Mouse (Mus musculus) left cerebral cortex, postnatal 10 days (tissue): ENCODE results near the gene Col5a1. TPM values are rescaled to one million over a fixed set of nuclear protein-coding genes. Genes with fewer than 3 reads are reported as not detected.

Experiments used
- DNase-seq, 2 experiments: peaks; one replicate each; pipeline ENCODE4 v3.0.0; 2021 to 2022; ENCODE audit warnings: low spot score in 2 of 2, mixed read lengths in 1 of 2; ENCODE audit errors: extremely low spot score in 1 of 2
- intact Hi-C: fragments of 180-260 bp; cut with DNase I; formaldehyde crosslinking; loops from one replicate; pipeline ENCODE4 v1.15.1; 2025
- total RNA-seq, 2 experiments: library from RNA; stranded (reverse); gene quantifications; 2 replicates each; pipeline ENCODE4 v1.2.3; 2021

The Col5a1 gene
- total RNA-seq, 2 experiments from 2014 or later = 10.4 to 13.1 TPM

DNA sequence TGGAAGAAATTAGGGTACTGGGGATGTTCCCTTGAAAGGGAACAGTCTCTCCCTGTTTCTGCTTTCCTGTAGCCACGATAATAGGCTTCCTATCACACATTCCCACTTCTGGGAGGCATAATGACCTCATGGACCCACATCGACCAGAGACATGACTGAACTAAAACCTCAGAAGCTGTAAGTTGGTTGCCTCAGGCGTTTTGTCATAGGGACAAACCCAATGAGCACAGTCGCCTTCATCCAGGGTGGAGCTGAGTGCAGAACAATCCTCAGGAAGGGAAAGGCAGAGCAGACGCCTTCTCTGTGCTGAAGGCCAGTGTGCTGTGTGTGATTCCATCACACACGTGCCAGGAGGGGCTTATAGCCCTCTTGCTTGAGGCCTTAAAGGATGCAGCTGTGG lies 160.1 kb downstream of the Col5a1 start:
- no peak for DNase-seq

GRCm38 (mm10) chr2:28047092-28047491 lies 160.9 kb downstream of the Col5a1 start:
- intact Hi-C loops = no loop called here
- DNase-seq = no peak

More for the DNA sequence above, 160.1 kb downstream of the Col5a1 start:
- intact Hi-C loops = no loop called here

GRCm38 (mm10) chr2:28059922-28060321 lies 173.7 kb downstream of the Col5a1 start:
- intact Hi-C loops = no loop called here
- DNase-seq = no peak

GRCm38 (mm10) chr2:28063711-28064338 lies 177.6 kb downstream of the Col5a1 start:
- intact Hi-C loops = no loop called here
- DNase-seq = no peak

DNA sequence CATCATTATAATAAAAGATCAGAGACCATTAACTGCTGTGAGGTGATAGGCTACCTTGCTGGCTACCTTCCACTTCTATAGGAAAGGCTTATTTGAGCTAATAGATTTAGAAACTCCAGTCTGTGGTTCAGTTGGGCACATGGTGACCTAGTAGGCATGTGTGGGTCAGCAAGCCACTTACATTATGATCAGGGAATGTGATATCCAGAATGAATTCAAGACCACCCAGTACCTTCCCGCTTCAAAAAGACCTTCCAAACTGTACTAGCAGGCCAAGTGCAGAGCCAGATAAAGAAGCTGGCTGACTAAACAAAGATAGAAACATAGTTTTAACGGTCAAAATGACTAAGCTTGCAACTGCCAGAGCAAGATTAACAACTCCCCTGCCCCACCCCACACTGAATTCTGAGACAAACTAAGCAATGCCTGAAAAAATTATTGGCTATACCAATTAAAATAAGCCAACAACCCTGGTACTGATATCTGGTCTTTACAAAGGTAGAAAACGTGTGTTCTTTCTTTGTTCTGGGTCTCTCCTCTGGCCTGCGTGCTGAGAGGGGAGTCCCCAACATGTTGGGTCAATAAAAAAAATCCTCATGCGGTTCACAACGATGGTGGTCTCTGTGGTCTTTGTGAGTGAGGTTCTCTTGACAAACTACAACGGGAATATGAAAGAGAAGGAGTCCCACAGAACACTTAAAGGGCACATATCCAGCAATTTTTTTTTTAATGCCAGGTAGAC lies 178.3 kb downstream of the Col5a1 start:
- intact Hi-C loops = no loop called here
- no peak for DNase-seq

GRCm38 (mm10) chr2:28065081-28065651 lies 178.9 kb downstream of the Col5a1 start:
- intact Hi-C loops = no loop called here
- DNase-seq = no peak

DNA sequence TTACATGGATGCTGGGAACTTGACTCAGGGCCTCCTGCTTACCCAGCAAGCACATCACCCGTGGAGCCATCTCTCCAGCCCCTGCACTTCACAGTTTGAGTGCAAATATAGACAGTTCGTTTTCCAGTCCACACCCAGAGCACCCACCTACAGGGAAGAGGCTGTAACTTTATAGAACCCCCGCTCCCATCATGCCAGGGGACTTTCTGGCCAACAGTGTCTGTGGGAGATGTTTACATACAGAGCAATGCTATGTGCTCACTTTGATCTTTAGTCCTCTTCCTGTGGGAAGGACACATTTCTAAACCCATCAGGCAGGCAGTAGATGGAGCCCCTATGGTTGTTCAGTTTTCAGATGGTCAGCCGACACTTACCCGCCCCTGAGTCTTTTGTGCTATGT lies 180.5 kb downstream of the Col5a1 start:
- intact Hi-C loops = no loop called here

DNA sequence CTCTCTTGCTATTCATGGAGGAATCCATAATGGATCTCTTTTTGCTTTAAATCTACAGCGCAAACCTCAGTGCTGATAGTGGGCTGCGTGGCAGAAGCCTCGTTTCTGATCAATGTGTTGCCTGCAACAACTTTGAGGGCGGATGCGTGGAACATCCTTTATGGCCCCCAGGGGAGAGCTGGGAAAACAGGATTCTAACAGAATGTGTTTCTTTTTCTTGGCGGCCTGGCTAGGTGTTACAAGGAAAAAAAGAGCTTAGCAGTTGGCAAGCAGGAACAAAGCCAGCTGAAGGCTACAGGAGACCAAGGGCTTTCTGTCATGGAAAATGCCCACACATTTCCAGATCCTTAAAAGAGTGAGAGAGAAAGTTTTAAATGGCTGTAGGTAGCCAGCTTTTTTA lies 180.9 kb downstream of the Col5a1 start:
- DNase-seq = peak; percentile 51 to 62
- intact Hi-C loops = no loop called here

More for the DNA sequence above, 180.5 kb downstream of the Col5a1 start:
- no peak for DNase-seq

DNA sequence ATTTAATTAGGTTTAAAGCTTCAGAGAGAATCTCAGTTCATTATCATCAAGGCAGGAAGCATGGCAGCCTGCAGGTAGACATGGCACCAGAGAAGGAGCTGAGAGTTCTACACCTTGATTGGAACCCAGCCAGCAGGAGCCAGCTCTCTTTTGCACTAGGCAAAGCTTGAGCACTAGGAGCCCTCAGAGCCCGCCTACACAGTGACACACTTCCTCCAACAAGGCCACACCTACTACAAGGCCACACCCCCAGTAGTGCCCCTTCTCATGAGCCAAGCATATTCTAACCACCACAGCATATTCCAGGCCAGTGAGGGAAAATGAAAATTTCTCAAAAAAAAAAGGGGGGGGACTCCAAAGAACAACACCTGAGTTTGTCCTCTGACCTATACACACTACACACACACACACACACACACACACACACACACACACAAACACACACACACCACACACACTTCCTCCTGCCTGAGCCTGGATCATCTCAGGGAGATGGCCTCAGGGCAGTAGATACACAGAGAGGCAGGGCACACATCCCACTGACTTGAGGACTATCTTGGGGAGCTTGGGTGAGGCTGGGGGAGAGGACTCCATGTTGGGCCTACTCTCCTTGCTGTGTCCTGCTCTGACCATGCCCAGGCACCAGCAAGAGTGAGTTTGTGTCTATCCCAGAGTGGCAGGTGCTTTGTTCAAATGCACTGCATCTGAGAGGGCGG lies 181.8 kb downstream of the Col5a1 start:
- intact Hi-C loops = no loop called here
- peak in 1 of 2 experiments; percentile 62 for DNase-seq

- intact Hi-C loops = no loop called here
These were observed 182.3 kb downstream of the Col5a1 start for GRCm38 (mm10) chr2:28068537-28068878.

DNA sequence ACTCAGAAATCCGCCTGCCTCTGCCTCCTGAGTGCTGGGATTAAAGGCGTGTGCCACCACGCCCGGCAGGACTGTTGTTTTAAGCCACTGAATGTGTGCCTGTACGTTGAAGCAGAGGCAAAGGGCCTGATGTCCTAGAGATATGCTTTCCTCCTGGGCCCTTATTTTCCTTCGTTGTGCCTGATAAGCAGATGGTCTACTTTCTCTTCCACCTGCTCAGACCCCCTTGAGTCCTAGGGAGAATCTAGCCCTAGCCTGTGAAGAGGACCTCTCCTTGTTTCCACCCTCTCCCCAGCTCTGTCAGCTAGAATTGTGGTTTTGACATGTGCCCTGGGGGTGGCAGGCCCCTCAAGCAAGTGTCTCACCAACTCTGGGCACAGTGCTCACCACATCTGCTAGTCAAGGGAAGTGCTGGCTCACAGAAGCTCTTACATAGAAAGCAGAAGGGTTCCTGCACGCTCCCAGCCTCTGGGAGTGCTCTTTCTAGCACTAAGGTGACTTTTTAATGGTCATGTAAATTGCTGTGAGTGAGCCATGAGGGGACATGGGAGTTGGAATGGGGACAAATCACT lies 189.5 kb downstream of the Col5a1 start:
- DNase-seq = no peak
- intact Hi-C loops = no loop called here

More at GRCm38 (mm10) chr2:28068537-28068878, 182.3 kb downstream of the Col5a1 start:
- DNase-seq = peak; percentile 83 to 85

DNA sequence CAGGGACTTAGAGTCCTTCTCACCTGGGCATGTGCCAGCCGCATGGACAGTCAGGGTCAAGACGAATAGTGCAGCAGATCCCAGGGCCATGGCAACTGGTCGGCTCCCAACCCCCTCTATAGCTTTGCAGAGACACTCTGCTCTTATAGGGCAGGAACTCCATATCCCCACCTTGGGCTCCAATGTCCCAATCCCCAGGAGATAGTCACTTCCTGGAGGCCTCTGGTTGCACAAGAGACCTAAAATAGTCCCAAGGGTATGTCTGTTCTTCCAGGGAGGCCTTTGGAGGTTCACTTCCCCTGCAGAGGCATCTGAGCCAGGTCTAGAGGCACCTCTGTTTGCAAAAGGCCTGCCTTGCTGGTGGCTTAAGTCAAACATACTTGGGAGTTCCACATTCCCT lies 198.5 kb downstream of the Col5a1 start, which contains the start of gene Fcnb:
Gene Fcnb, minus strand, starts transcription at position 118 of the 400 bp plus-strand sequence.
- intact Hi-C loops = no loop called here
- no peak for DNase-seq

DNA sequence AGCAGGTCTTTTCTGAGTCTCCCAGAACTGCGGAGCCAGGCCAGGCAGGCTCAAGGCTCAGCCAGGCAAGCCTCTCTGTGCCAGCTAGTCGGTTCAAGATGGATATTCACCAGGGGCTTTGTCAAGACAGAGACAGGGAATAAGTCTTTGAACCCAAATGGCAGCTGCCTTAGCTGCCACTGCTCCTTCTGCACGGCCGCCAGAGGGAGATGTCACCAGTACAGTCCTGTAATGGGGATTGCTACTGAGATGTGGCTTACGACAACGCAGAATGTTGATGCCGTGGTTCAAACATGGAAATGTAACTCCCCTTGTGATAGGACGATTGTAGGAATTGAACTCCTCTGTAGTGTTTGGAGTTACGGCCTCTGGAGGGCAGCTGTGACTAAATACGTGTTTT lies 199.9 kb downstream of the Col5a1 start:
- DNase-seq = no peak
- intact Hi-C loops = no loop called here

GRCm38 (mm10) chr2:28089095-28089494 lies 202.9 kb downstream of the Col5a1 start:
- intact Hi-C loops = no loop called here
- no peak for DNase-seq

Other genes with a start within 250 kb of the Col5a1 start
- 10 to 100 TPM; 10.8 to 12.2 TPM for gene Rxra, start 210.0 kb upstream of the Col5a1 start, total RNA-seq
- gene Fcnb, start 198.5 kb downstream of the Col5a1 start, total RNA-seq = not detected